Mouse (Mus musculus) liver, postnatal 0 days (tissue): ENCODE measurements at regions not wholly inside any gene's neighbourhood (a gene's known extent, or its start where the extent isn't known, plus 50 kb on each side); places are given as distances from the start of the nearest gene placed in this dataset.

Source experiments
- CTCF ChIP-seq: sonication (generic); IDR thresholded peaks from 2 replicates; pipeline ENCODE4 v1.5.1; 2016; ENCODE audit warnings: antibody characterized with exemption, low read depth
- EP300 ChIP-seq: IDR thresholded peaks from 2 replicates; pipeline ENCODE4 v1.6.1; 2016; ENCODE audit warnings: antibody characterized with exemption, low read depth, mild to moderate bottlenecking

- TF ChIP-seq CTCF (no peak), EP300 (no peak)
Measured at GRCm38 (mm10) chr7:137885146-137885545, 447.7 kb downstream of the Glrx3 start.
